Mouse (Mus musculus) kidney, adult 2 months (tissue): ENCODE measurements at regions not wholly inside any gene's neighbourhood (a gene's known extent, or its start where the extent isn't known, plus 50 kb on each side); places are given as distances from the start of the nearest gene placed in this dataset.

ENCODE experiments used
- DNase-seq: peaks from one replicate; pipeline ENCODE4 v3.0.0; 2021
- H3K27ac ChIP-seq: fragments of 200-500 bp; 2 replicates; pipeline ENCODE4 v1.5.1; 2012; ENCODE audit warnings: low read depth, low read length, control low read depth, inconsistent platforms; ENCODE audit not compliant: insufficient read depth
- H3K27me3 ChIP-seq: fragments of 200-500 bp; replicated peaks from 2 replicates; pipeline ENCODE4 v1.6.1; 2012; ENCODE audit warnings: mild to moderate bottlenecking, moderate library complexity, low read length, inconsistent platforms; ENCODE audit not compliant: control insufficient read depth, insufficient read depth
- H3K36me3 ChIP-seq: fragments of 200-500 bp; 2 replicates; pipeline ENCODE4 v1.6.1; 2012; ENCODE audit warnings: mild to moderate bottlenecking, moderate library complexity, low read length, inconsistent platforms; ENCODE audit not compliant: control insufficient read depth, insufficient read depth
- H3K4me1 ChIP-seq: fragments of 200-500 bp; 2 replicates; pipeline ENCODE4 v1.6.1; 2011; ENCODE audit warnings: low read length; ENCODE audit not compliant: control insufficient read depth, insufficient read depth
- H3K4me3 ChIP-seq: fragments of 200-500 bp; 2 replicates; pipeline ENCODE4 v1.5.1; 2011; ENCODE audit warnings: mild to moderate bottlenecking, low read depth, low read length, control low read depth; ENCODE audit not compliant: insufficient read depth
- CTCF ChIP-seq: fragments of 200-500 bp; conservative IDR thresholded peaks from 2 replicates; pipeline ENCODE4 v1.5.1; 2011; ENCODE audit warnings: low read depth, mild to moderate bottlenecking, control low read depth, low read length, moderate library complexity, mixed read lengths; ENCODE audit not compliant: insufficient read depth, insufficient read length
- POLR2A ChIP-seq: fragments of 200-500 bp; IDR thresholded peaks from one replicate; pipeline ENCODE4 v1.6.1; 2011; ENCODE audit warnings: low read depth, low read length, control low read depth
- WGBS: fragments of 180-500 bp; shearing (Covaris S2); methylation state at CpG from one replicate; pipeline ENCODE4 v1.1.7; 2018; 5-methylcytosine and 5-hydroxymethylcytosine counted together

GRCm38 (mm10) chr4:31769325-31769724 lies 194.6 kb upstream of the Map3k7 start:
- DNase-seq, result no peak
- no peak overlapping the region for H3K4me3 ChIP-seq
- H3K4me1 ChIP-seq, result no peaks in the 10 kb centered on the region
- no peaks in the 10 kb centered on the region; the same call in 1 of the 2 replicates for H3K27me3 ChIP-seq
- no peaks in the 10 kb centered on the region for H3K36me3 ChIP-seq
- 89% methylated on average over 4 of the region's 4 CpGs for WGBS
- no peak for TF ChIP-seq CTCF
- no peak for TF ChIP-seq POLR2A
- H3K27ac ChIP-seq, result no peak overlapping the region

GRCm38 (mm10) chr4:31786284-31786683 lies 177.6 kb upstream of the Map3k7 start:
- DNase-seq, result no peak
- no peaks in the 10 kb centered on the region for H3K4me1 ChIP-seq
- TF ChIP-seq CTCF (no peak), POLR2A (no peak)
- H3K36me3 ChIP-seq, result no peaks in the 10 kb centered on the region
- H3K27me3 ChIP-seq, result no peaks in the 10 kb centered on the region
- H3K4me3 ChIP-seq, result no peak overlapping the region
- 84% methylated on average over 1 of the region's 1 CpGs for WGBS
- no peak overlapping the region for H3K27ac ChIP-seq

GRCm38 (mm10) chr4:31817574-31818240 lies 146.2 kb upstream of the Map3k7 start:
- DNase-seq, result no peak
- TF ChIP-seq POLR2A (no peak), CTCF (no peak)
- no peaks in the 10 kb centered on the region for H3K27me3 ChIP-seq
- 95% methylated on average over 3 of the region's 3 CpGs for WGBS
- no peak overlapping the region for H3K27ac ChIP-seq
- H3K4me3 ChIP-seq, result no peak overlapping the region
- no peaks in the 10 kb centered on the region for H3K4me1 ChIP-seq
- H3K36me3 ChIP-seq, result no peaks in the 10 kb centered on the region

GRCm38 (mm10) chr4:31819521-31820259 lies 144.2 kb upstream of the Map3k7 start:
- no peak overlapping the region for H3K4me3 ChIP-seq
- H3K36me3 ChIP-seq, result no peaks in the 10 kb centered on the region
- H3K4me1 ChIP-seq, result peaks cover 3% of the 10 kb centered on the region; the same call in 1 of the 2 replicates
- DNase-seq, result no peak
- TF ChIP-seq CTCF, result no peak
- TF ChIP-seq POLR2A, result no peak
- H3K27me3 ChIP-seq, result no peaks in the 10 kb centered on the region
- 53% methylated on average over 18 of the region's 18 CpGs for WGBS
- H3K27ac ChIP-seq, result no peak overlapping the region

GRCm38 (mm10) chr4:31823574-31824348 lies 140.1 kb upstream of the Map3k7 start:
- Histone ChIP-seq H3K36me3 (no peaks in the 10 kb centered on the region), H3K4me3 (peak overlapping the region; percentile 13), H3K27ac (no peak overlapping the region), H3K4me1 (peaks cover 3% of the 10 kb centered on the region; the same call in 1 of the 2 replicates), H3K27me3 (no peaks in the 10 kb centered on the region)
- TF ChIP-seq CTCF, result no peak
- no peak for TF ChIP-seq POLR2A
- WGBS, result 10% methylated on average over 19 of the region's 19 CpGs
- DNase-seq, result peak; percentile 43

- WGBS, result 22% methylated on average over 14 of the region's 14 CpGs
- H3K4me1 ChIP-seq, result peaks cover 3% of the 10 kb centered on the region; the same call in 1 of the 2 replicates
These were observed 139.1 kb upstream of the Map3k7 start for GRCm38 (mm10) chr4:31824518-31825437.

More at GRCm38 (mm10) chr4:31824518-31825437, 139.1 kb upstream of the Map3k7 start:
- TF ChIP-seq CTCF (no peak; the same call in 1 of the 2 replicates), POLR2A (no peak)
- H3K4me3 ChIP-seq, result peak overlapping the region; percentile 24; the same call in 1 of the 2 replicates
- H3K27me3 ChIP-seq, result no peaks in the 10 kb centered on the region
- H3K27ac ChIP-seq, result no peak overlapping the region
- H3K36me3 ChIP-seq, result no peaks in the 10 kb centered on the region
- DNase-seq, result peak; percentile 69
